Mouse (Mus musculus): ENCODE measurements at regions not wholly inside any gene's neighbourhood (a gene's known extent, or its start where the extent isn't known, plus 50 kb on each side); places are given as distances from the start of the nearest gene placed in this dataset.

DNA sequence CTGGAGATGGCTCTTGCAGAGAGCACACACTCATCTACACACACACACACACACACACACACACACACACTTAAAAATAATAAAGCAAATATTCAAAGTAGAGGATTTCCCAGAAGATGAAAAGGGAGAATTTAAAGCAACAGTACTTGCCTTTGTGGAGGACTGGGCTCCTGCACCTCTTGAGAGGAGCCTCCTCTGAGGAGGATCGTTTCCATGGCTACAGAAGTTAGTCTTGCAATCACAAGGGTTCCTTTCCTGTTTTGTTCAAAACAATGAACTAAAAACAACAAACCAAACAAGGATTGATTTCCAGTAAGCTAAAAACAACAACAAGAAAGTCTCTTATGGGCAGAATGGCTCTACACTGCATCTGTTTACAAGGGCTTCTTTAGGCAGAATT is 223.8 kb downstream of the Irs2 start:
- H3K9ac ChIP-seq (ENCODE audit: low read depth, low read length): no peak overlapping the region
- no peaks in the 10 kb centered on the region for H3K4me1 ChIP-seq (ENCODE audit: control insufficient read depth, low read depth, low read length)
- no peaks in the 10 kb centered on the region for H3K27me3 ChIP-seq (ENCODE audit: control insufficient read depth, insufficient read depth, low read depth, low read length)
- no peaks in the 10 kb centered on the region for H3K36me3 ChIP-seq (ENCODE audit: control insufficient read depth, insufficient read depth)
- no peak for ATAC-seq (ENCODE audit: low read depth)
- H3K4me3 ChIP-seq (ENCODE audit: low read depth, low read length): no peak overlapping the region
- no peak overlapping the region for H3K27ac ChIP-seq (ENCODE audit: low read length)
- 21% methylated on average over 1 of the region's 1 CpGs for WGBS (ENCODE audit: insufficient replicate concordance)
- no peak overlapping the region for H3K4me2 ChIP-seq (ENCODE audit: low read depth, low read length)
- no peaks in the 10 kb centered on the region for H3K9me3 ChIP-seq (replicated peaks; ENCODE audit: control insufficient read depth, low read length)

DNA sequence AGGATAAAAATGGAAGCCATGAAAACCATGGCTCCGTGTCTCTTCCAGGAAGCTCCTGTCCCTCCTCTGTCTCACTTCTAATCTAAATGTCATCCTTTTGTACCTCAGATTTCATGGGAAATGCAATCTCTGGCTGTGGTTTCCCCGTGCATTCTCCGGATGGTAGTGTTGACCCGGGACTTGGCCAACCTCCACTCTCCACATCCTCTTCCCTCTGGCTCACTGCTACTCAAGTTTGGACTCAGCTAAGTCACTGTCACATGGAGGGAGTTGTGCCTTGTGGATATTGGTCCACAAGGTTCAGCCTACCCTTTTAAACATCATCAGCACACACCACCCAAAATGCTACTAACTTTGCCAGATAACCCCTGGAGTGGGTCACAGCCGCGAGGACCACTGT is 226.4 kb downstream of the Irs2 start:
- Histone ChIP-seq H3K27me3 (ENCODE audit: control insufficient read depth, insufficient read depth, low read depth, low read length) (no peaks in the 10 kb centered on the region), H3K9ac (ENCODE audit: low read depth, low read length) (no peak overlapping the region), H3K27ac (ENCODE audit: low read length) (no peak overlapping the region), H3K4me3 (ENCODE audit: low read depth, low read length) (no peak overlapping the region), H3K36me3 (ENCODE audit: control insufficient read depth, insufficient read depth) (no peaks in the 10 kb centered on the region), H3K4me1 (ENCODE audit: control insufficient read depth, low read depth, low read length) (no peaks in the 10 kb centered on the region), H3K9me3 (replicated peaks; ENCODE audit: control insufficient read depth, low read length) (no peaks in the 10 kb centered on the region), H3K4me2 (ENCODE audit: low read depth, low read length) (no peak overlapping the region)
- WGBS (ENCODE audit: insufficient replicate concordance): 67% methylated on average over 6 of the region's 6 CpGs
- no peak for ATAC-seq (ENCODE audit: low read depth)

DNA sequence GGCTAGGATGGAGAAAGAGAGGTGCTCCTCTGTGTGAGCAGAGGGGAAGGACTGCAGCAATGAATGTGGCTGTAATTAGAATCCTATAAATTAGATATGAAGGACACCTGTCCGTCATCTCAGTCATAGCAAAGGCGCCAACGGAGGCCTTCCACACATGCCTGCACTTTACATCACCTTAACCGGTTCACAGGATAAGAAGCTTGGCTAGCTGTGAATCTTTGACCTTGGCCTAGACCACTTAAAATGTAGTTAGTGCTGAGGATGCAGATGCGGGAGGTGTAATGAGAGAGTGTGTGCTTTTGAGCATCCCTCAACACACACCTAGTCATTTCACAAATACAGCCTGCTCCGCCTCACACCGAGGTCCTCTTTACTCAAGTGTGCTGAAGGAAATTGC is 228.6 kb downstream of the Irs2 start:
- Histone ChIP-seq H3K4me2 (ENCODE audit: low read depth, low read length) (no peak overlapping the region), H3K36me3 (ENCODE audit: control insufficient read depth, insufficient read depth) (no peaks in the 10 kb centered on the region), H3K4me1 (ENCODE audit: control insufficient read depth, low read depth, low read length) (no peaks in the 10 kb centered on the region), H3K9ac (ENCODE audit: low read depth, low read length) (no peak overlapping the region), H3K27me3 (ENCODE audit: control insufficient read depth, insufficient read depth, low read depth, low read length) (no peaks in the 10 kb centered on the region), H3K4me3 (ENCODE audit: low read depth, low read length) (no peak overlapping the region), H3K27ac (ENCODE audit: low read length) (no peak overlapping the region), H3K9me3 (replicated peaks; ENCODE audit: control insufficient read depth, low read length) (no peaks in the 10 kb centered on the region)
- no peak for ATAC-seq (ENCODE audit: low read depth)
- WGBS (ENCODE audit: insufficient replicate concordance): 75% methylated on average over 7 of the region's 7 CpGs

DNA sequence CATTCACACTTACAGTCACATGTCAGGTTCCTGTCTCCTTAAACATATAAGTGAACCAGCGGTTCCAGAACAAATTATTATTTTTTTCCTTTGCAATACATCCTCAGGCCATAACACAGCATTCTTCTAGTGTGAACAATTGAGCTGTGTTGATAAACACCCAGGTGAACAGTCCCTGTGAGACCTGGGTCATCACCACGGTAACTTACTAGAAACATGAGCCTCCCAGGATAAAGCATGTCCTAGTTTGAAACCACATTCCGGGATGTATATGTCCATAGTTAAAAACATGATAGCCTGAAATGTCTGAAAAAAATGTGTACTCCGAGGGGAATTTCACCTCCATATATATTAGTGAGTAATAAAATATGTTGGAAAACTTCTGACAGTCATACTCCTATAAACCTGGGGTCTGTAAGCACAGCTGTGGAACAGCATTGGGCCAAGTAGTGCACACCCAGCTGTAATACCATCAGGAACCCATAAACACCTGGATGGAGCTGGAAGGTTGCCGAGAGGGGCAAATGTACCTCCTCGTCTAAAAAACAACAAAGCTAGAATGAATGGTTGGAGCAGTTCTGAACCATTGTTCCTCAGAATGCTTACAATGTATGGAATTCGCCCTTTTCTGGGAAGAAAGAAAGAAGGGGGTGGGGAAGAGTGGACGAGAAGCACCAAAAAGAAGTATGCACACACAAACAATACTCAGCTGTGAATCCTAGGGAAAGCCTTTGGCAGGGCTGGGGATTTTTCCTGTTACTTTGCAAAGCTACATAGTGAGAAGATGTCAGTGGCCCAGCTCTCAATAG is 232.9 kb downstream of the Irs2 start:
- no peaks in the 10 kb centered on the region for H3K9me3 ChIP-seq (replicated peaks; ENCODE audit: control insufficient read depth, low read length)
- H3K27ac ChIP-seq (ENCODE audit: low read length): no peak overlapping the region
- H3K27me3 ChIP-seq (ENCODE audit: control insufficient read depth, insufficient read depth, low read depth, low read length): no peaks in the 10 kb centered on the region
- H3K4me1 ChIP-seq (ENCODE audit: control insufficient read depth, low read depth, low read length): no peaks in the 10 kb centered on the region
- 50% methylated on average over 8 of the region's 8 CpGs for WGBS (ENCODE audit: insufficient replicate concordance)
- H3K36me3 ChIP-seq (ENCODE audit: control insufficient read depth, insufficient read depth): no peaks in the 10 kb centered on the region
- no peak overlapping the region for H3K9ac ChIP-seq (ENCODE audit: low read depth, low read length)
- H3K4me3 ChIP-seq (ENCODE audit: low read depth, low read length): no peak overlapping the region
- no peak overlapping the region for H3K4me2 ChIP-seq (ENCODE audit: low read depth, low read length)
- ATAC-seq (ENCODE audit: low read depth): no peak

DNA sequence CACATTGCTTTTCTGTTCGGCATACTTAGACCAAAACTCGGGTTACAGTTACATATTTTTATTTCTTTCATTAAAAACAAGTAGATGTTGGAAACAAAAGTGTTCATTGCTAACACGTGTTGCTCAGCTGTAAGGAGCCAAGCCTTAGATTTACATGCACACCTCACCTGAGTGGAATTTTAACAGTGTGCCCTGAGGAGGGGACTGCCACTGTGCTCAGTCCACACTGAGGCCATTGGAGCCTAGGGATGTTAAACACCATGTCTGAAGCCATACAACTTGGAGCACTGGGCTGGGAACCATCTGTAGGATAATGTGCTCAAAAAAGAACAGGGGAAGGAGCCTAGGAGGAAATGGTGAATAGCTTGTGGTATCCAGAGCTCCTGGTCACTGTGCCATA is 233.5 kb downstream of the Irs2 start:
- Histone ChIP-seq H3K27me3 (ENCODE audit: control insufficient read depth, insufficient read depth, low read depth, low read length) (no peaks in the 10 kb centered on the region), H3K4me1 (ENCODE audit: control insufficient read depth, low read depth, low read length) (no peaks in the 10 kb centered on the region), H3K27ac (ENCODE audit: low read length) (no peak overlapping the region), H3K9ac (ENCODE audit: low read depth, low read length) (no peak overlapping the region), H3K4me2 (ENCODE audit: low read depth, low read length) (no peak overlapping the region), H3K36me3 (ENCODE audit: control insufficient read depth, insufficient read depth) (no peaks in the 10 kb centered on the region), H3K9me3 (replicated peaks; ENCODE audit: control insufficient read depth, low read length) (no peaks in the 10 kb centered on the region), H3K4me3 (ENCODE audit: low read depth, low read length) (no peak overlapping the region)
- 61% methylated on average over 3 of the region's 3 CpGs for WGBS (ENCODE audit: insufficient replicate concordance)
- ATAC-seq (ENCODE audit: low read depth): no peak

DNA sequence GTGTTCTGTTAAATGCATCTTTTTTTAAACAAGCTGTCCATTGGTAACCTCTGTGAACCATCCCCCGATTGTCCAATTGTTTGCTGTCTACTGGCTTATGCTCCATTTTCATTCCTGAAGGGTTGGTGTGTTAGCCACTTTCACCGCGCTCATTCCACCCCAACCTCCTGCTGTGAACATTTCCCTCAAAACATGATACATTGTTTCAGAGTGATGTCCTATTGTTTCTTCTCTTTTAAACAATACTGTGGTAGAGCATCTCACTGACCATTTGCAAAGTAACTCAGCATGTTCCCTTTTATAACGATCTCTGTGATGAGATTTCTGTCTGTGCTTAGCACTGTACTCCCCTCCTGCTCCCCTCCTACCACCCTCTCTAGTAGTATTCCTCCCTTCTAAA is 240.1 kb downstream of the Irs2 start:
- no peak overlapping the region for H3K4me2 ChIP-seq (ENCODE audit: low read depth, low read length)
- no peak overlapping the region for H3K4me3 ChIP-seq (ENCODE audit: low read depth, low read length)
- no peaks in the 10 kb centered on the region for H3K4me1 ChIP-seq (ENCODE audit: control insufficient read depth, low read depth, low read length)
- H3K27me3 ChIP-seq (ENCODE audit: control insufficient read depth, insufficient read depth, low read depth, low read length): no peaks in the 10 kb centered on the region
- H3K27ac ChIP-seq (ENCODE audit: low read length): no peak overlapping the region
- H3K36me3 ChIP-seq (ENCODE audit: control insufficient read depth, insufficient read depth): no peaks in the 10 kb centered on the region
- H3K9me3 ChIP-seq (replicated peaks; ENCODE audit: control insufficient read depth, low read length): no peaks in the 10 kb centered on the region
- 67% methylated on average over 4 of the region's 4 CpGs for WGBS (ENCODE audit: insufficient replicate concordance)
- H3K9ac ChIP-seq (ENCODE audit: low read depth, low read length): no peak overlapping the region
- ATAC-seq (ENCODE audit: low read depth): no peak

DNA sequence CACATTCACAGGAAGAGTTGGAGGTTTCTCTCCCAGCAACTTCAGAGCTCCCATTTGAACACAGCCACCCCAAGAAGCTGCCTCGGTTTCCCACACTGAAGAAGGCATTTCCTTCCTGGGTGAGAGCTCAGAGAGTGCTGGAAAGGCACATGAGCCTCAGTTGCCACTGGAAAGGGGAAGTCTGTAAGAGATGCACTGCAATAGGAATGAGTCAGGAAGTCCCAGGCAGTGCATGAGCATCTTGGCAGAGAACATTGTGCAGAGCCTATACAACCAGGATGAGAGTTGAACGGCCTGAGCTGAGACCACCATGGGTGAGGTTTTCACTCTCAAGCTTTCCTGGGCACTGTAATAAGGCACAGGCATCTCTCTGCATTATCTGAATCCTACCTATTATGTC is 244.4 kb downstream of the Irs2 start:
- ATAC-seq (ENCODE audit: low read depth): no peak
- H3K9ac ChIP-seq (ENCODE audit: low read depth, low read length): no peak overlapping the region
- no peak overlapping the region for H3K27ac ChIP-seq (ENCODE audit: low read length)
- WGBS (ENCODE audit: insufficient replicate concordance): 34% methylated on average over 2 of the region's 2 CpGs
- no peaks in the 10 kb centered on the region for H3K36me3 ChIP-seq (ENCODE audit: control insufficient read depth, insufficient read depth)
- no peak overlapping the region for H3K4me2 ChIP-seq (ENCODE audit: low read depth, low read length)
- no peaks in the 10 kb centered on the region; the same call in 1 of the 2 replicates for H3K4me1 ChIP-seq (ENCODE audit: control insufficient read depth, low read depth, low read length)
- H3K4me3 ChIP-seq (ENCODE audit: low read depth, low read length): no peak overlapping the region
- H3K9me3 ChIP-seq (replicated peaks; ENCODE audit: control insufficient read depth, low read length): no peaks in the 10 kb centered on the region
- H3K27me3 ChIP-seq (ENCODE audit: control insufficient read depth, insufficient read depth, low read depth, low read length): no peaks in the 10 kb centered on the region

DNA sequence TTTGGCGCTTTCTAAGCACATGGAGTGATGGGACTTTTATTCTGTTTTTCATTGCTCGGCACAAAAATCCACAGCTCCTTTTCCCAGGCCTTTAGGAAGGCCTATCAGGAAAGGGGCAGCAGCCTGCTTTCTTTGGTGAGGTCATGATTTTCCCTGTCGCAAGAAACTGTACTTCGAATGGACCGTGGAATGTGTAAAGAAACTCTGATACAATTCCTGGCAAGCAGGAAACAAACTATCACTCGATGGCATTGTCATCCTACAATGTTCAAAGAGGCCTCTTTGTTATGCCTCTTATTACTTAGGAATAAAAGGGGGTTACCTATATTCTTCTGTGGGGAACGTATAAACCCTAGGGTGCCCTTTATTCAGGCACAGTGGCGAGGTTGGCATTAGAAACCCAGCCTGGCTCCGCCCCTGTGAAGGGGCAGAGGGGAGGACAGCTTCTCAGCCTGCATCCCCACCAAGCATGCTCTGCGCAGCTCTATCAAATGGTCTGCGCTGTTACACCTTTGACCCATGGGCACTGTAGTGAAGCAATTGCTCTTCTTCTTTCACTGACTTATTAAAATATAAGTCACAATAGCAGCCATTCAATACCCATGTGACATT is 246.5 kb downstream of the Irs2 start:
- ATAC-seq (ENCODE audit: low read depth): no peak
- no peaks in the 10 kb centered on the region for H3K36me3 ChIP-seq (ENCODE audit: control insufficient read depth, insufficient read depth)
- H3K27ac ChIP-seq (ENCODE audit: low read length): no peak overlapping the region
- no peaks in the 10 kb centered on the region for H3K27me3 ChIP-seq (ENCODE audit: control insufficient read depth, insufficient read depth, low read depth, low read length)
- no peaks in the 10 kb centered on the region; the same call in 1 of the 2 replicates for H3K4me1 ChIP-seq (ENCODE audit: control insufficient read depth, low read depth, low read length)
- H3K9me3 ChIP-seq (replicated peaks; ENCODE audit: control insufficient read depth, low read length): no peaks in the 10 kb centered on the region
- WGBS (ENCODE audit: insufficient replicate concordance): 57% methylated on average over 11 of the region's 11 CpGs
- H3K4me2 ChIP-seq (ENCODE audit: low read depth, low read length): no peak overlapping the region
- H3K4me3 ChIP-seq (ENCODE audit: low read depth, low read length): no peak overlapping the region
- no peak overlapping the region for H3K9ac ChIP-seq (ENCODE audit: low read depth, low read length)

DNA sequence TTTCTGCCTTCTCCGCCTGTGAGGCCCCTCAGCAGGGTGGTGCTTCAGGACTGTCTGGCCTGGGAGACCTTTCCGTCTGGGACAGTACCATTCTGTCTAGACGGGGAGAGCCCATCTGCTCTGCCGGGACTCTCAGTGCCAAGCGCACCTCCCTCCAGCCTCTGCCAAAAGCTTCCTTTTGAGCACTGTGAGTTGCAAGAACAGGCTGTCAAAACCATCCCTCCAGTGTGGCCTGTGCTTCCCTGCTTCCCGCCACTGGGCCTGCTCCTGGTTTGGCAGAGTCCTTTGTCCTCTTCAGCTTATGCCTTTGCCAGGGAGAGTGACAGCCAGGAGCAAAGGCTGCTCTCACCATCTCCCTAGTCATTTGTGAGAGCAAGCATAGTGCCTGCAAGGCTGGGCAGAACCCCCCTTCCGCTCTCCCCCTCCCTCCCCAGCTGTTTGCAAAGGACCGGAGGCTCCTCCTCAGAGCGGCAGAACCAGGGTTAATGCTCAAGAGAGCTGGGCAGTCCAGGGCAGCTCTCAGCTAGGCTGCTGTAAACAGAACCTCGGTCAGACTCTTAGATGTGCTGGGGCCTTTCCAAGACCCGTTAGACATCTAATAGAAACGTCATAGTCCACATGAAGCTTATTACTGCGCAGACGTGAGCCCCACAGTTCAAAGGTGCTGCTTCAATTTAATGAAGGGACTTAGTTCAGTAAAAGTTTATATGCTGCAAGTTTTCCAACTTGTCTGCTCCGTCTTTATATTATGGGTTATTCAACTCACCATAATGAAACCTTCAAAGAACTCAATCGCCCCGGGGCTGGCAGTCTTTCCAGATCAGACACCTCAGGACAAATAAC is 247.2 kb downstream of the Irs2 start:
- no peak overlapping the region for H3K9ac ChIP-seq (ENCODE audit: low read depth, low read length)
- peak; percentile 19; the same call in 1 of the 2 replicates for ATAC-seq (ENCODE audit: low read depth)
- 28% methylated on average over 17 of the region's 17 CpGs for WGBS (ENCODE audit: insufficient replicate concordance)
- H3K27ac ChIP-seq (ENCODE audit: low read length): no peak overlapping the region
- H3K27me3 ChIP-seq (ENCODE audit: control insufficient read depth, insufficient read depth, low read depth, low read length): no peaks in the 10 kb centered on the region
- no peak overlapping the region for H3K4me3 ChIP-seq (ENCODE audit: low read depth, low read length)
- no peaks in the 10 kb centered on the region for H3K36me3 ChIP-seq (ENCODE audit: control insufficient read depth, insufficient read depth)
- H3K4me1 ChIP-seq (ENCODE audit: control insufficient read depth, low read depth, low read length): no peaks in the 10 kb centered on the region; the same call in 1 of the 2 replicates
- H3K4me2 ChIP-seq (ENCODE audit: low read depth, low read length): no peak overlapping the region
- H3K9me3 ChIP-seq (replicated peaks; ENCODE audit: control insufficient read depth, low read length): no peaks in the 10 kb centered on the region

All from liver, embryonic 16.5 days (tissue).